Mouse (Mus musculus): ENCODE results near the gene Tnni2.

GRCm38 (mm10) chr7:142458026-142458425 is 16.4 kb downstream of the Tnni2 start:
- TF ChIP-seq CTCF (IDR thresholded peaks at IDR 0.05; ENCODE audit: borderline replicate concordance, control insufficient read depth, extremely low read depth, insufficient read depth, low read length, poor library complexity) (no peak), POLR2A (IDR thresholded peaks at IDR 0.05; ENCODE audit: control insufficient read depth, extremely low read depth, insufficient read depth, low read length, poor library complexity) (no peak)
